8 mouse cellular contexts compared by ENCODE assay signal in the genomic region with DNA sequence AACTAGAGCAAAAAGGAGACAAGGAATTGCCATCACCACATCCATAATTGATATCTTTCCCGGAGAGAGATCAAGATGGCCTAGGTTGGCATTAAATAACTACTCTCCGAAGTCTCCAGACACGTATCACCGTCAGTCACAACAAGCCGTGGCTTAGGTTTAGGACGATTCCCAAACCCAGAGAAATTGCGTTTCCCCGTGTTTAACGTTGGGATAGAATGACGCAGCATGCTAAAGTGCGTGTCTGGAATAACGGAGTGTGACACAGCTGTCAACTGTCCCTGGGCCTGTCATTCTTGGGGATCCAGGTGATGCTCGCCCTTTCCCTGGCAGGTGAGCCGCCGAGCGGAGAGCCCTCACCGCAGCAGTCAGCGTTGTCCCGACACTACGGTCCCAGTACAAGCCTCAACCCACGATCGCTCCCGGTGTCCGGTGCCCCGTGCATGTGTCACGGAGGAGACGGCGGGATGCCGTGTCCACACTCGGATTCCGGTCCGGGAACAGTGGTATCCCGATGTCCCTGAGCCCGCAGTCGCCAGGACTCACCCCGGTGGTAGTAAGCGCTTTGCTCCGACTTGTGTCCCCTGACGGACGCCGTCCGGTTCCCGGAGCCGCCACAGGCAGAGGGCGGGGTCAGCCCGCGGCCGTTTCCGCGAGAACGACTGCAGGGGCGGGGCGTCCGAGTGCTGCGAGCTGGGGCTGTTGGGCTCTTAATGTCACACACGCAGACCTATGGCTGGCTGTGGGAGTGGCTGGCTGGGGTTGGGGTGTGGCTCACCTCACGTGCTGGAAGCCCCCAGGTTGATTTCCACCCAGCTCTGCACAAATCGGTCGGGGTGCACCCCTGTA. TPM values are rescaled to one million over a fixed set of nuclear protein-coding genes. Genes with fewer than 3 reads are reported as not detected.
DNase-seq lines count a peak whose midpoint lies in the region; ATAC-seq lines count a peak whose summit lies in the region.

No protein-coding gene starts in this region.

- H3K4me1 ChIP-seq in embryonic facial prominence, embryonic 11.5 days (ENCODE audit: control insufficient read depth, insufficient read depth, low read length) = no peaks in the 10 kb centered on the region
- peaks cover 9% of the 10 kb centered on the region; the same call in 1 of the 2 replicates for H3K4me1 ChIP-seq in limb, embryonic 10.5 days
- peaks cover 11% of the 10 kb centered on the region; the same call in 1 of the 2 replicates for H3K4me1 ChIP-seq in midbrain, embryonic 12.5 days

- peak overlapping the region; percentile 71 for H3K4me3 ChIP-seq in embryonic facial prominence, embryonic 11.5 days (ENCODE audit: low read depth, low read length)
- peak overlapping the region; percentile 76 for H3K4me3 ChIP-seq in limb, embryonic 10.5 days
- H3K4me3 ChIP-seq in midbrain, embryonic 12.5 days = peak overlapping the region; percentile 76

- ATAC-seq in embryonic facial prominence, embryonic 11.5 days (replicated peaks; ENCODE audit: insufficient number of reproducible peaks, low FRiP score, low TSS enrichment, low read depth) = peak; percentile 98
- ATAC-seq in midbrain, embryonic 12.5 days (ENCODE audit: low FRiP score, low read depth) = peak; percentile 96

- H3K36me3 ChIP-seq in embryonic facial prominence, embryonic 11.5 days (replicated peaks; ENCODE audit: control insufficient read depth, insufficient read depth, low read depth, low read length) = no peaks in the 10 kb centered on the region
- no peaks in the 10 kb centered on the region for H3K36me3 ChIP-seq in limb, embryonic 10.5 days
- H3K36me3 ChIP-seq in midbrain, embryonic 12.5 days = no peaks in the 10 kb centered on the region

- WGBS in embryonic facial prominence, embryonic 11.5 days = under 1% methylated on average over 59 of the region's 59 CpGs
- WGBS in limb, embryonic 10.5 days = 2% methylated on average over 59 of the region's 59 CpGs
- 1% methylated on average over 59 of the region's 59 CpGs for WGBS in midbrain, embryonic 12.5 days

- DNase-seq in 3134 (ENCODE audit: extremely low read depth, insufficient read length, low spot score) = peak; percentile 98
- DNase-seq in adrenal gland, postnatal 25 days = peak; percentile 97
- DNase-seq in embryonic facial prominence, embryonic 11.5 days (ENCODE audit: low spot score) = peak; percentile 90
- peak; percentile 100 for DNase-seq in heart, adult 11 months
- peak; percentile 96 for DNase-seq in kidney, adult 18-20 months
- DNase-seq in limb, embryonic 10.5 days (ENCODE audit: low spot score) = peak; percentile 91
- peak; percentile 90 for DNase-seq in skeletal muscle tissue, adult 2 months (ENCODE audit: low read depth, low spot score)

- H3K27me3 ChIP-seq in embryonic facial prominence, embryonic 11.5 days (ENCODE audit: control insufficient read depth, insufficient read depth, low read length) = no peaks in the 10 kb centered on the region
- no peaks in the 10 kb centered on the region for H3K27me3 ChIP-seq in limb, embryonic 10.5 days (ENCODE audit: low read depth, poor library complexity, severe bottlenecking)
- no peaks in the 10 kb centered on the region for H3K27me3 ChIP-seq in midbrain, embryonic 12.5 days

- H3K27ac ChIP-seq in embryonic facial prominence, embryonic 11.5 days (replicated peaks; ENCODE audit: low read depth, low read length) = no peak overlapping the region
- peak overlapping the region; percentile 70 for H3K27ac ChIP-seq in limb, embryonic 10.5 days
- H3K27ac ChIP-seq in midbrain, embryonic 12.5 days (replicated peaks) = peak overlapping the region; percentile 25; the same call in 1 of the 2 replicates

- no peaks in the 10 kb centered on the region for H3K9me3 ChIP-seq in embryonic facial prominence, embryonic 11.5 days (replicated peaks; ENCODE audit: control insufficient read depth, low read length)
- H3K9me3 ChIP-seq in limb, embryonic 10.5 days (replicated peaks) = no peaks in the 10 kb centered on the region
- H3K9me3 ChIP-seq in midbrain, embryonic 12.5 days = no peaks in the 10 kb centered on the region

- peak overlapping the region; percentile 67 for H3K9ac ChIP-seq in embryonic facial prominence, embryonic 11.5 days (replicated peaks; ENCODE audit: low read length)
- peak overlapping the region; percentile 72 for H3K9ac ChIP-seq in midbrain, embryonic 12.5 days (replicated peaks)

- H3K4me2 ChIP-seq in embryonic facial prominence, embryonic 11.5 days (ENCODE audit: low read depth, low read length) = peak overlapping the region; percentile 88
- peak overlapping the region; percentile 87 for H3K4me2 ChIP-seq in midbrain, embryonic 12.5 days (replicated peaks)

RNA-seq across cellular contexts. Expression of gene Lgals8, which starts 3.6 kb away (rescaled TPM):
- total RNA-seq in adrenal gland, postnatal 25 days (2021) = 72.0 and 104 TPM in 2 replicates
- 11.4 and 11.9 TPM in 2 replicates for polyA plus RNA-seq in embryonic facial prominence, embryonic 11.5 days (2014; fragmentation: Nextera tagmentation; extraction: Ambion mirVana)
- polyA plus RNA-seq in limb, embryonic 10.5 days (2016; fragmentation: Nextera tagmentation; extraction: Ambion mirVana) = 5.6 and 10.6 TPM in 2 replicates
- polyA plus RNA-seq in midbrain, embryonic 12.5 days (2016; fragmentation: Nextera tagmentation; extraction: Ambion mirVana) = 11.8 and 14.1 TPM in 2 replicates

RNA-seq across cellular contexts. Expression of gene Edaradd, which starts 59.1 kb away (rescaled TPM):
- 0.14 and 0.18 TPM in 2 replicates for total RNA-seq in adrenal gland, postnatal 25 days (2021)
- 3.1 TPM in 2 replicates for polyA plus RNA-seq in embryonic facial prominence, embryonic 11.5 days (2014; fragmentation: Nextera tagmentation; extraction: Ambion mirVana)
- polyA plus RNA-seq in limb, embryonic 10.5 days (2016; fragmentation: Nextera tagmentation; extraction: Ambion mirVana) = 1.3 and 1.7 TPM in 2 replicates
- 1.4 and 2.8 TPM in 2 replicates for polyA plus RNA-seq in midbrain, embryonic 12.5 days (2016; fragmentation: Nextera tagmentation; extraction: Ambion mirVana)
